Mouse (Mus musculus): ENCODE data around the gene Sobp. TPM values are rescaled to one million over a fixed set of nuclear protein-coding genes. Genes with fewer than 3 reads are reported as not detected.

Sobp gene
- polyA plus RNA-seq, 1 experiment = not detected

- peaks cover 14% of the 10 kb centered on the region for H3K4me1 ChIP-seq (ENCODE audit: control insufficient read depth, insufficient read depth, low read length)
- TF ChIP-seq POLR2A (IDR thresholded peaks at IDR 0.05; ENCODE audit: insufficient read depth, low read depth, low read length) = no peak
- TF ChIP-seq CTCF (IDR thresholded peaks at IDR 0.05; ENCODE audit: insufficient read depth, low read depth, low read length) = no peak
- WGBS = 45% methylated on average over 6 of the region's 6 CpGs
- H3K4me3 ChIP-seq (ENCODE audit: insufficient read depth, low read depth, low read length) = no peak overlapping the region
- H3K27ac ChIP-seq (ENCODE audit: insufficient read depth, low read depth, low read length) = no peak overlapping the region
These were observed 184.4 kb downstream of the Sobp start for GRCm38 (mm10) chr10:42989910-42990309.

- TF ChIP-seq POLR2A (IDR thresholded peaks at IDR 0.05; ENCODE audit: insufficient read depth, low read depth, low read length) (no peak), CTCF (IDR thresholded peaks at IDR 0.05; ENCODE audit: insufficient read depth, low read depth, low read length) (no peak)
- no peak overlapping the region for H3K27ac ChIP-seq (ENCODE audit: insufficient read depth, low read depth, low read length)
- H3K4me1 ChIP-seq (ENCODE audit: control insufficient read depth, insufficient read depth, low read length) = peaks cover 7% of the 10 kb centered on the region
- WGBS = 73% methylated on average over 15 of the region's 15 CpGs
- H3K4me3 ChIP-seq (ENCODE audit: insufficient read depth, low read depth, low read length) = no peak overlapping the region
These were observed 185.7 kb downstream of the Sobp start for GRCm38 (mm10) chr10:42988627-42989026.

- WGBS = 32% methylated on average over 6 of the region's 6 CpGs
- no peak overlapping the region for H3K4me3 ChIP-seq (ENCODE audit: insufficient read depth, low read depth, low read length)
- 0 out of 2 replicates have a peak, but pooled peaks have one; percentile 7 for TF ChIP-seq CTCF (IDR thresholded peaks at IDR 0.05; ENCODE audit: insufficient read depth, low read depth, low read length)
- TF ChIP-seq POLR2A (IDR thresholded peaks at IDR 0.05; ENCODE audit: insufficient read depth, low read depth, low read length) = no peak
These were observed 186.7 kb downstream of the Sobp start for GRCm38 (mm10) chr10:42987594-42988052.

GRCm38 (mm10) chr10:42984886-42985285, 189.4 kb downstream of the Sobp start:
- Histone ChIP-seq H3K4me3 (ENCODE audit: insufficient read depth, low read depth, low read length) (no peak overlapping the region), H3K4me1 (ENCODE audit: control insufficient read depth, insufficient read depth, low read length) (no peaks in the 10 kb centered on the region), H3K27ac (ENCODE audit: insufficient read depth, low read depth, low read length) (no peak overlapping the region)
- WGBS = 95% methylated on average over 4 of the region's 4 CpGs
- TF ChIP-seq CTCF (IDR thresholded peaks at IDR 0.05; ENCODE audit: insufficient read depth, low read depth, low read length) (no peak), POLR2A (IDR thresholded peaks at IDR 0.05; ENCODE audit: insufficient read depth, low read depth, low read length) (no peak)

More at GRCm38 (mm10) chr10:42987594-42988052, 186.7 kb downstream of the Sobp start:
- no peak overlapping the region for H3K27ac ChIP-seq (ENCODE audit: insufficient read depth, low read depth, low read length)
- peaks cover 7% of the 10 kb centered on the region for H3K4me1 ChIP-seq (ENCODE audit: control insufficient read depth, insufficient read depth, low read length)

- no peak overlapping the region for H3K4me3 ChIP-seq (ENCODE audit: insufficient read depth, low read depth, low read length)
- WGBS = 76% methylated on average over 7 of the region's 7 CpGs
- H3K27ac ChIP-seq (ENCODE audit: insufficient read depth, low read depth, low read length) = no peak overlapping the region
- H3K4me1 ChIP-seq (ENCODE audit: control insufficient read depth, insufficient read depth, low read length) = no peaks in the 10 kb centered on the region
- no peak for TF ChIP-seq POLR2A (IDR thresholded peaks at IDR 0.05; ENCODE audit: insufficient read depth, low read depth, low read length)
- TF ChIP-seq CTCF (IDR thresholded peaks at IDR 0.05; ENCODE audit: insufficient read depth, low read depth, low read length) = no peak
These were observed 193.2 kb downstream of the Sobp start for GRCm38 (mm10) chr10:42980999-42981757.

GRCm38 (mm10) chr10:42978346-42978745, 196.0 kb downstream of the Sobp start:
- TF ChIP-seq POLR2A (IDR thresholded peaks at IDR 0.05; ENCODE audit: insufficient read depth, low read depth, low read length) (no peak), CTCF (IDR thresholded peaks at IDR 0.05; ENCODE audit: insufficient read depth, low read depth, low read length) (no peak)
- WGBS = 63% methylated on average over 3 of the region's 3 CpGs
- Histone ChIP-seq H3K4me1 (ENCODE audit: control insufficient read depth, insufficient read depth, low read length) (no peaks in the 10 kb centered on the region), H3K27ac (ENCODE audit: insufficient read depth, low read depth, low read length) (no peak overlapping the region), H3K4me3 (ENCODE audit: insufficient read depth, low read depth, low read length) (no peak overlapping the region)

- Histone ChIP-seq H3K4me1 (ENCODE audit: control insufficient read depth, insufficient read depth, low read length) (no peaks in the 10 kb centered on the region), H3K27ac (ENCODE audit: insufficient read depth, low read depth, low read length) (no peak overlapping the region), H3K4me3 (ENCODE audit: insufficient read depth, low read depth, low read length) (no peak overlapping the region)
- 93% methylated on average over 6 of the region's 6 CpGs for WGBS
- no peak for TF ChIP-seq CTCF (IDR thresholded peaks at IDR 0.05; ENCODE audit: insufficient read depth, low read depth, low read length)
- TF ChIP-seq POLR2A (IDR thresholded peaks at IDR 0.05; ENCODE audit: insufficient read depth, low read depth, low read length) = no peak
These were observed 197.8 kb downstream of the Sobp start for GRCm38 (mm10) chr10:42976577-42976976.

GRCm38 (mm10) chr10:42973537-42973936, 200.8 kb downstream of the Sobp start:
- 75% methylated on average over 4 of the region's 4 CpGs for WGBS

GRCm38 (mm10) chr10:42972504-42973172, 201.7 kb downstream of the Sobp start:
- no peak overlapping the region for H3K27ac ChIP-seq (ENCODE audit: insufficient read depth, low read depth, low read length)
- no peak overlapping the region for H3K4me3 ChIP-seq (ENCODE audit: insufficient read depth, low read depth, low read length)
- peak; percentile 61 for TF ChIP-seq CTCF (IDR thresholded peaks at IDR 0.05; ENCODE audit: insufficient read depth, low read depth, low read length)
- no peak for TF ChIP-seq POLR2A (IDR thresholded peaks at IDR 0.05; ENCODE audit: insufficient read depth, low read depth, low read length)
- WGBS = 39% methylated on average over 18 of the region's 18 CpGs
- no peaks in the 10 kb centered on the region for H3K4me1 ChIP-seq (ENCODE audit: control insufficient read depth, insufficient read depth, low read length)

More at GRCm38 (mm10) chr10:42973537-42973936, 200.8 kb downstream of the Sobp start:
- H3K4me1 ChIP-seq (ENCODE audit: control insufficient read depth, insufficient read depth, low read length) = no peaks in the 10 kb centered on the region
- TF ChIP-seq POLR2A (IDR thresholded peaks at IDR 0.05; ENCODE audit: insufficient read depth, low read depth, low read length) = no peak
- no peak for TF ChIP-seq CTCF (IDR thresholded peaks at IDR 0.05; ENCODE audit: insufficient read depth, low read depth, low read length)
- H3K27ac ChIP-seq (ENCODE audit: insufficient read depth, low read depth, low read length) = no peak overlapping the region
- H3K4me3 ChIP-seq (ENCODE audit: insufficient read depth, low read depth, low read length) = no peak overlapping the region

All from olfactory bulb, adult 2 months (tissue).